Mouse (Mus musculus) stomach, embryonic 15.5 days (tissue): ENCODE measurements around the gene Kcnip1. TPM values are rescaled to one million over a fixed set of nuclear protein-coding genes. Genes with fewer than 3 reads are reported as not detected.

Experiments used
- ATAC-seq: fragments of 200-750 bp; cut with Nextera tagmentation; 2 replicates; pipeline ENCODE4 v1.8.0; 2017; ENCODE audit warnings: low read depth, moderate number of reproducible peaks, moderate TSS enrichment; ENCODE audit not compliant: insufficient read depth, low FRiP score
- H3K27ac ChIP-seq: fragments of 300-500 bp; sonication (generic); 2 replicates; pipeline ENCODE4 v1.5.1; 2015; ENCODE audit warnings: mild to moderate bottlenecking, inconsistent platforms
- H3K27me3 ChIP-seq: fragments of 300-500 bp; sonication (generic); replicated peaks from 2 replicates; pipeline ENCODE4 v1.6.1; 2015; ENCODE audit warnings: inconsistent platforms
- H3K36me3 ChIP-seq: fragments of 300-500 bp; sonication (generic); 2 replicates; pipeline ENCODE4 v1.6.1; 2015; ENCODE audit warnings: inconsistent platforms
- H3K4me1 ChIP-seq: fragments of 300-500 bp; sonication (generic); 2 replicates; pipeline ENCODE4 v1.6.1; 2015; ENCODE audit warnings: inconsistent platforms
- H3K4me2 ChIP-seq: fragments of 300-500 bp; sonication (generic); 2 replicates; pipeline ENCODE4 v1.6.1; 2015; ENCODE audit warnings: mild to moderate bottlenecking, inconsistent platforms
- H3K4me3 ChIP-seq: fragments of 300-500 bp; sonication (generic); replicated peaks from 2 replicates; pipeline ENCODE4 v1.5.1; 2015; ENCODE audit warnings: inconsistent platforms
- H3K9ac ChIP-seq: fragments of 300-500 bp; sonication (generic); 2 replicates; pipeline ENCODE4 v1.6.1; 2015; ENCODE audit warnings: inconsistent platforms
- H3K9me3 ChIP-seq: fragments of 300-500 bp; sonication (generic); 2 replicates; pipeline ENCODE4 v1.6.1; 2016; ENCODE audit warnings: inconsistent platforms
- WGBS: fragments of 180-500 bp; shearing (Covaris S2); methylation state at CpG from one replicate; pipeline ENCODE4 v1.1.7; 2015; 5-methylcytosine and 5-hydroxymethylcytosine counted together
- polyA plus RNA-seq: library from polyadenylated mRNA; unstranded; fragments of >200 nt; fragmentation: Nextera tagmentation; extraction: Ambion mirVana; gene quantifications from 2 replicates; pipeline ENCODE4 v1.2.1, GENCODE M21; 2015

Kcnip1 gene
- polyA plus RNA-seq, 1 experiment from 2014 or later = 11.8 TPM

GRCm38 (mm10) chr11:33951684-33952625, 41.0 kb downstream of the Kcnip1 start:
- H3K4me1 ChIP-seq = no peaks in the 10 kb centered on the region
- H3K36me3 ChIP-seq = no peaks in the 10 kb centered on the region
- H3K4me3 ChIP-seq = no peak overlapping the region
- no peaks in the 10 kb centered on the region for H3K9me3 ChIP-seq
- no peak overlapping the region for H3K9ac ChIP-seq
- ATAC-seq = no peak
- H3K27me3 ChIP-seq = no peaks in the 10 kb centered on the region
- H3K27ac ChIP-seq = no peak overlapping the region
- 77% methylated on average over 8 of the region's 8 CpGs for WGBS
- no peak overlapping the region for H3K4me2 ChIP-seq

GRCm38 (mm10) chr11:33951155-33951554, 41.8 kb downstream of the Kcnip1 start:
- WGBS = 48% methylated on average over 5 of the region's 5 CpGs
- H3K9ac ChIP-seq = no peak overlapping the region
- no peak for ATAC-seq
- H3K27ac ChIP-seq = no peak overlapping the region
- H3K9me3 ChIP-seq = no peaks in the 10 kb centered on the region
- no peaks in the 10 kb centered on the region for H3K27me3 ChIP-seq
- H3K4me1 ChIP-seq = no peaks in the 10 kb centered on the region
- no peak overlapping the region for H3K4me3 ChIP-seq
- H3K36me3 ChIP-seq = no peaks in the 10 kb centered on the region
- no peak overlapping the region for H3K4me2 ChIP-seq

DNA sequence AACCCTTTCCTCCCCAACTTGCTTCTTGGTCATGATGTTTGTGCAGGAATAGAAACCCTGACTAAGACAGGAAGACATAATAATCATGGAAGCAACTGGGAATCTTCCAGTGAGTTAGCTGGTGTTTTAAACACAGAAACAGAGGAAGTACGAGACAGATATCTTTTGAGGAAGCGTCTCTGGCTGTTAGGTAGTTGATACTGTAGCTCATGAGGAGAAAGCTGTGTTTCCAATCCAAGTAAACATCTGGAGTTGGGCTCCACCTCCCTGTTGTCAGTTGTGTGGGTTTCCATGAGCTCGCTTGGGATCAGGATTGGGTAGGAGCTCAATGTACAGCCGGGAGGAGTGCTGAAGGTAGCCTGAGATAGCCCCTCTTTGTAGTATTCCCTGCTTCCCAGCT, 46.5 kb downstream of the Kcnip1 start:
- ATAC-seq = no peak
- H3K36me3 ChIP-seq = no peaks in the 10 kb centered on the region
- H3K4me2 ChIP-seq = no peak overlapping the region
- 68% methylated on average over 4 of the region's 4 CpGs for WGBS
- H3K27me3 ChIP-seq = no peaks in the 10 kb centered on the region
- no peak overlapping the region for H3K4me3 ChIP-seq
- no peak overlapping the region for H3K9ac ChIP-seq
- H3K9me3 ChIP-seq = no peaks in the 10 kb centered on the region
- H3K4me1 ChIP-seq = no peaks in the 10 kb centered on the region
- no peak overlapping the region for H3K27ac ChIP-seq

GRCm38 (mm10) chr11:33944786-33945328, 48.1 kb downstream of the Kcnip1 start:
- no peak for ATAC-seq
- no peak overlapping the region for H3K9ac ChIP-seq
- no peaks in the 10 kb centered on the region for H3K9me3 ChIP-seq
- WGBS = 81% methylated on average over 9 of the region's 9 CpGs
- no peak overlapping the region for H3K27ac ChIP-seq
- H3K36me3 ChIP-seq = no peaks in the 10 kb centered on the region
- no peak overlapping the region for H3K4me3 ChIP-seq
- H3K4me1 ChIP-seq = no peaks in the 10 kb centered on the region
- no peaks in the 10 kb centered on the region for H3K27me3 ChIP-seq
- H3K4me2 ChIP-seq = no peak overlapping the region

DNA sequence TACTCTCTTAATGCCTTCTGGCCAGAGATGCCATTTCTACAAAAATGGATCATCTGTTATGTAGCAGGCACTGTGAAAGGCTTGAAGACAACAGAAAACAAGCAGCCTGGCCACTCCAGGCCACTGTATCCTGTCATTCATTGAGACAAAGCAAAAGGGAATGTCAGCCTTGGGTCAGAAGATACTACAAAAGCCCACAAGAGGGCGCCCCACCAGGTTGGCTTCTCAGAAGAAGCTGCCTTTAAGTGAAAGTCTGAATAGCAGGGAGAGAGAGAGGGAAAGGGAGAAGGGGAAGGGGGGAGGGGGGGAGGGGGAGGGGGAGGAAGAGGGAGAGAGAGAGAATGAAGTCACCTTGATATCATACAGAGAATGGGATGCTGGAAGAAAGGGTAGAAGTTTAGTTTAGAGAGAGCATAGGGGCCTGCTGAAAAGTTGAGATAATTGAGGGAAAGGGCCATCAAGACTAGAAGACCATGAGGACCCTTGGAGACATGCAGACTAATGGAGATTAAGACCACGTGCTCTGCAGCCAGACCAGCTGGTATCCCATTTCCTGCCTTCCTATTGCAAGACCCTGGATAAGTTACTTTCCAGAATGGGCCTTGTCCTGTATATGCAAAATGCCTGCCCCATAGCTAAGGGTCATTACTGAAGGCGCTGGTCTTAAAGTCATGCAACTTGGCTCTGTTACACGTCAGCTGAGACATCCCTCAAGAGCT, 48.7 kb downstream of the Kcnip1 start:
- Histone ChIP-seq H3K27ac (no peak overlapping the region), H3K4me1 (no peaks in the 10 kb centered on the region), H3K4me3 (no peak overlapping the region), H3K9me3 (no peaks in the 10 kb centered on the region), H3K9ac (no peak overlapping the region), H3K27me3 (no peaks in the 10 kb centered on the region), H3K4me2 (no peak overlapping the region), H3K36me3 (no peaks in the 10 kb centered on the region)
- ATAC-seq = no peak
- WGBS = 63% methylated on average over 4 of the region's 4 CpGs

- Histone ChIP-seq H3K4me3 (no peak overlapping the region), H3K27ac (no peak overlapping the region), H3K27me3 (no peaks in the 10 kb centered on the region), H3K9me3 (no peaks in the 10 kb centered on the region), H3K9ac (no peak overlapping the region), H3K4me1 (no peaks in the 10 kb centered on the region), H3K4me2 (no peak overlapping the region), H3K36me3 (no peaks in the 10 kb centered on the region)
- 85% methylated on average over 1 of the region's 1 CpGs for WGBS
- ATAC-seq = no peak
Measured at GRCm38 (mm10) chr11:33943565-33943964, 49.4 kb downstream of the Kcnip1 start.

GRCm38 (mm10) chr11:33939456-33940113, 53.4 kb downstream of the Kcnip1 start:
- Histone ChIP-seq H3K4me3 (no peak overlapping the region), H3K4me2 (no peak overlapping the region), H3K9ac (no peak overlapping the region), H3K27ac (no peak overlapping the region), H3K27me3 (no peaks in the 10 kb centered on the region), H3K36me3 (no peaks in the 10 kb centered on the region), H3K9me3 (no peaks in the 10 kb centered on the region), H3K4me1 (no peaks in the 10 kb centered on the region)
- no peak for ATAC-seq
- WGBS = 61% methylated on average over 4 of the region's 4 CpGs

- no peak overlapping the region for H3K9ac ChIP-seq
- H3K4me1 ChIP-seq = no peaks in the 10 kb centered on the region
- no peaks in the 10 kb centered on the region for H3K36me3 ChIP-seq
- no peak overlapping the region for H3K4me2 ChIP-seq
- H3K4me3 ChIP-seq = no peak overlapping the region
- no peaks in the 10 kb centered on the region for H3K27me3 ChIP-seq
- 52% methylated on average over 7 of the region's 7 CpGs for WGBS
- H3K27ac ChIP-seq = no peak overlapping the region
- H3K9me3 ChIP-seq = no peaks in the 10 kb centered on the region
- ATAC-seq = no peak
Measured at GRCm38 (mm10) chr11:33938561-33939274, 54.2 kb downstream of the Kcnip1 start.

- WGBS = 85% methylated on average over 8 of the region's 8 CpGs
- Histone ChIP-seq H3K4me2 (no peak overlapping the region), H3K9me3 (no peaks in the 10 kb centered on the region), H3K27ac (no peak overlapping the region), H3K4me1 (peaks cover 2% of the 10 kb centered on the region; the same call in 1 of the 2 replicates), H3K36me3 (no peaks in the 10 kb centered on the region), H3K9ac (no peak overlapping the region), H3K27me3 (no peaks in the 10 kb centered on the region), H3K4me3 (no peak overlapping the region)
- no peak for ATAC-seq
Measured at GRCm38 (mm10) chr11:33937641-33938040, 55.3 kb downstream of the Kcnip1 start.

DNA sequence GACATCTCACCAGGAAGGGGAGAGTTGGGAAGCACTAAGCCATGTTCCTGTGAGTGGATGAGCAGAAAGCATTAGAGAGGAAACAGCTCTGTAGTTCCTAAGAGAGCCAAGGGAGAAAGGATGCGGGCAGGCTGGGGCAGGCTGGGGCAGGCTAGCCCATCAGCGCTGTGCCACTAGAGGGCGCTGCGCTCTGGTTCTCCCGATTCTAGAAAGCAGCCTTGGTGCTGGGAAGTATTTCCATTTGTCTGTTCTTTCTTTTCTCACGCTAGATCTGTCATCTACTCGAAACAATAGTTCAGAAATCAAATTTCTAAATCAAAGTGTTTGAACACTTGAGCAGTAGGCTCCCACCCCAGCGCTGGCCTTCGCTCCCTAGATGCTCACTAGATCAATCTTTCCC, 58.7 kb downstream of the Kcnip1 start:
- Histone ChIP-seq H3K27me3 (no peaks in the 10 kb centered on the region), H3K9me3 (no peaks in the 10 kb centered on the region), H3K4me1 (peaks cover 10% of the 10 kb centered on the region), H3K27ac (no peak overlapping the region), H3K4me2 (no peak overlapping the region), H3K9ac (no peak overlapping the region), H3K4me3 (no peak overlapping the region), H3K36me3 (no peaks in the 10 kb centered on the region)
- ATAC-seq = no peak
- 58% methylated on average over 9 of the region's 9 CpGs for WGBS

- WGBS = 40% methylated on average over 18 of the region's 18 CpGs
- Histone ChIP-seq H3K9ac (no peak overlapping the region), H3K27me3 (no peaks in the 10 kb centered on the region; the same call in 1 of the 2 replicates), H3K27ac (0 out of 2 replicates have a peak overlapping the region, but pooled peaks have one; percentile 21), H3K36me3 (no peaks in the 10 kb centered on the region), H3K9me3 (no peaks in the 10 kb centered on the region), H3K4me1 (peaks cover 12% of the 10 kb centered on the region), H3K4me3 (no peak overlapping the region), H3K4me2 (peak overlapping the region; percentile 27)
- ATAC-seq = no peak
Measured at GRCm38 (mm10) chr11:33932386-33933111, 60.4 kb downstream of the Kcnip1 start.
